Mouse (Mus musculus) inflammation-experienced regulatory T-cells, adult 6 months (primary cell): ENCODE data around the gene Fgf14. TPM values are rescaled to one million over a fixed set of nuclear protein-coding genes. Genes with fewer than 3 reads are reported as not detected.
"Not testable (repeated sequence)": the region's sequence is repeated elsewhere in the genome, so short reads cannot be mapped to it uniquely, and the experiment has no call there.

ENCODE experiments used
- ATAC-seq: one replicate; pipeline ENCODE4 v1.8.0; 2017
- polyA plus RNA-seq, 3 experiments: library from polyadenylated mRNA; unstranded; fragments of 100-300 nt; shearing (Covaris generic); gene quantifications; one replicate each; pipeline ENCODE4 v1.2.1; 2017

Fgf14 gene
- polyA plus RNA-seq, 3 experiments from 2014 or later, result not detected

DNA sequence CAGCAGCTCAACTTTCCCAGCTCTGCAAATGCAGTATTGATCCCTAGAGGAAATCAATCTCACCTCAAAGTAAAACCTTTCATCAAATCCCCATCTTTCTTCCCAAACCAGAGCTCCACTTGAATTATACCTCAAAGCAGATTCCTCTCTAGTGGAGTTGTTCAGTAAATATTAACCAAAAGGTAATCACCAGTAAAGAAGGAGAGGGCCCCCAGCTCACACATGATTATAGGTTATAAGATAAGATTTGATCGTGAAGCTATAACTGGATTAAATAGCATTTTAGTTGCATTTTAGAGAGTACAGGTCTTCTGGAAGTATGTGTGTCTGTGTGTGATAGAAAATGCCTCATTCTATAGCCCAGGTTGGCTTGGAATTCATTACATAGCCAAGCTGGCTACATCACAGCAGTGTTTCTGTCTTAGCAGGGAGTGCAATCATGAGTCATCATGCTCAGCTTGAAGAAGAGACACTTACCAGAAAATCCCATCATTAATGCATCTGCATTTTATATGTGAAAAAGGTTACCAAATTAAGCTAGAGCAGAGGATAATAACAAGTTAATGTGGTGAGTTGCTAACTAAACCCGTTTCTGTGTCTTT is 202.8 kb downstream of the Fgf14 start:
- ATAC-seq, result no peak

DNA sequence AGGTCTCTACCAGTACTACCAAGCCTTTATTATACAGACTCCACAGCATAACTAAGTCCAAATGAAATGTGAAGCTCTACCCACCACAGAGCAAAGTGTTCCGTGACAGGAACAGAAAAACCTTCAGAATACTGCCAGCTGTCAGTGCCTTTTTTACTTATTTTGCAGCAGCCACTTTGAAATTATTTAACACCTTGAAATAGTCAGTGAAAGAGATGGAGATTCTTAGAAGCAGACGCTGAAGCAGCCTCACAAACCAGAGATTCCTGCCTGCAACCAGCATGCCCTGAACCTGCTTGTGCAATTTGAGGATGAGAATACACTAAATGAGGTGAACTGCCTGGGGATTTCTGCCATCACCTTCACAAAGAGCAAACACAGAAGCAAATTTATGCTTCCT is 206.0 kb downstream of the Fgf14 start:
- no peak for ATAC-seq

DNA sequence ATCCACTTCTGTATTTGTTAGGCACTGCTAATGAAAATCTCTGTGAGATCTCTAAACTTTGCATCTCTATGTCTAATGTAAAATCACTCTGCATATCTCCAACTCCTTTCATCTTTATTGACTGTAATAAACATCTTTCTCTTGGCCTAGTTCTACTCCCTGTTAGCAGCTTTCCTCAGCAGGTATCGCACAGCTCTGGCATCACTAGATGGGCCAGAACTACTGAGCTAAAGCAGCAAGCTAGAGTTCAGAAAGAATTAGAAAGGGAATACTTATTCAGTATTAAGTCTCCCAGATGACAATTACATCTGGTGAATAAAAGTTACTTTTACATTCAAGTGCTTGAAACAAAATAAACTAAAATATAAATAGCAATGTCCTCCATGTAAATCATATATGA is 221.8 kb downstream of the Fgf14 start:
- no peak for ATAC-seq

DNA sequence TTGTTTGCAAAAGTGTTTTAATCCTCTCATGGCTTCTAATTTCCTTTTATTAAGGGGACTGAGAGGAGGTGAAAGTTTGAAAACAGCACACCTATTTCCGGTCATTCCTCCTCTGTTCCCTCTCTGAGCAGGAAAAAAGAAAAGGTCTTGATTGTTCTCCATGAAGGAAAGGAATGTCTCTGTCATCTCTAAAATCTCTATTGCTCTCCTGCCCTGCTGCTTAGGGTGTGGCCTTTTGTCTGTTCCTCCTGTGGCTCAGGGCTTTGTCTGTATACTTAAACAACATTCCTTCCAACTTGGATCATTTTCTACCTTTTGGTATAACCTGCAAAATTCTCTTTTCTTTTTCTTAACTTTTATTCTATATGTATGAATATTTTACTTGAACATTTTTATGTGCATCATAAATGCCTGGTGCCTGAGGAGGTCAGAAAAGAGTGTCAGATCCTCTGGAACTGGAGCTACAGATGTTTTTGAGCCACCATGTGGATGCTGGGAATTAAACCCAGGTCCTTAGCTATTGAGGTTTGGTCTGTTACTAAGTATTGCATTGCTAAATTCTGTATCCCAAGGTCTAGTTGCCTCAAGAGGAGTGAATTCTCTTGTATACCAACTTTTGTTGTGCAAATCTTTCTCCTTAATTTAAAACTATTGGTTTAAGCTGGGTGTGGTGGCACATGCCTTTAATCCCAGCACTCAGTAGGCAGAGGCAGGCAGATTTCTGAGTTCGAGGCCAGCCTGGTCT is 230.7 kb downstream of the Fgf14 start:
- ATAC-seq, result no peak

DNA sequence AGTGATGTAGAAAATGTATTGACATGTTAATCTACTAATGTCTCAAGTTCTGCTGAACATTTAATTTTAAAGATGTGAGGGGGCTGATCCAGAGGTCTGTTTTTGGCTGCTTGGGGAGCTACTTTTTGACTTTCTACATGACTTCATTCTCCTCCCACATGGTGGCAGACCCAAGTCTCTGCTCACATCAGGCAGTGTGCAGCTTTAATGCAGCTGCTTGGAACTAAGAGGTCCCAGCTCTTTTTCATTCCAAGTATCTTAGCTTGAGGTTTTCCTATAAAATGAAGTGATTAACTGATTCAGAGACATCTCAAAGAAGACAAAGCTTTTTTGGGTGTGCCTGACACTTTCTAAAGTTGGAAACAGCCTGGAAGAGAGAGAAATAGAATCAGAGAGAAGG is 232.1 kb downstream of the Fgf14 start:
- ATAC-seq, result no peak

DNA sequence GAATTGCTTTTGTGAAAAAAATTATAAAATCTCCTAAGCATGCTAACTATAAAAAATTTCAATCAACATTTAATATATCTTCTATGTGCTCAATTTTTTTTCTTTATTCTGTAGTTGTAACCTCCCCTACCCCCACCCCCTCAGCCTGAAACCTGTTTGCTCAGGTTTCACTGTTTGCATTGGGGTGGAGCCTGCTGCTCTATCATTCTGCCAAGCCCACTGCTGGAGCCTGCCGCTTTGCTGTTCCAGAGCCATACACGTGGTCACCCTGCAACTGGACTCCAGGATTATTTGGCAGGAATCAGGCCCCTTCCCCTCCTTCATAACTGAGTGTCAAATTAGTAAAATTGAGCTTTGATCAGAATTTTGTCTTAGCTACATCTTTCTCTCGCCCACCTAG is 237.6 kb downstream of the Fgf14 start:
- ATAC-seq, result not testable (repeated sequence)

DNA sequence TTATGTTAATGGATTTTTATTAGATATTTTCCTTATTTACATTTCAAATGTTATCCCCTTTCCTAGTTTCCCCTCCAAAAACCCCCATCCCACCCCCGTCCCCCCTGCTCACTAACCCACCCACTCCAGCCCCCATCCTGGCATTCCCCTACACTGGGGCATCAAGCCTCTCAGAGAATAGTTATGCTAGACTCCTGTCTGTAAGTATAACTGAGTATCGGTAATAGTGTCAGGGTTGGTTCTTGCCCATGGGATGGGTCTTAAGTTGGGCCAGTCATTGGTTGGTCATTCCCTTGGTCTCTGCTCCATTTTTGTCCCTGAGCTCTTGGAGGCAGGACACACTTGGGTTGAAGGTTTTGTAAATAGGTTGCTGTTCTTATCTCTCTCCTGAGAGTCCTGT is 265.0 kb downstream of the Fgf14 start:
- ATAC-seq, result no peak

DNA sequence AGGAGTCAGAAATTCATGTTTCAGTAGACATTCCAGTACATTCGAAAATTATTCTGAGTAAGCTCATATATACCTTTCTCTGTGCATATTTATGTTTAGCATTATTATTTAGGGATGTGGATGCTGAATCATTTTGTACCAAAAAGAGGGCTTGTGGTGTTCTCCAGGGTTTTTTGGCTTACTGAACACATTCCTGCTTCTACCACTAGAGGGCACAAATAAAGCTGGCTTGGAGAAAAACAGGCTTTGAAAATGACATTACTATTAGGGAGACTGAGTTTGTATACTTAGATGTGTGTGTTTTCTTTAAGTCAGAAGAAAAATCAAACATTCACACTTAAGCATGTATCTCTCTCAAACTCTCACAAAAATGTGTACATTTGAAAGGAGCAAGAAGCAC is 266.0 kb downstream of the Fgf14 start:
- no peak for ATAC-seq

DNA sequence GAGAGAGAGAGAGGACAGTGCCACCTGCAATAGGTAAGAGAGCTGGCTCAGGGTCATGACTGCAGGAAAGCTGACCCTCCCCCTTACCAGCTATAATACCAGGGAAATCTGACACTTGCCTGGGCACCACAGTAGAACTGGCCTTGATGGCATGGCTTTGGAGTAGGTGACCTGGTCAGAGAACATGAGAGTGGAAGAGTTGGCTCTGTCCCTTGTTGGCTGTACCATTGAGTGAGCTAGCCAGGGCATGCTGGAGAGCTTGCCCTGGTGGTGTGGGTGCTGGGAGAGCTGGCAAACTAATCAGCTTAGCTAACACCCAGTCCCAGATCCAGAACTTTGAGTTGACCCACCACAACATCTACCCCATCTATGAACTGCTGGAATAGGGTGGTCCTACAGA is 348.5 kb downstream of the Fgf14 start:
- ATAC-seq, result no peak

DNA sequence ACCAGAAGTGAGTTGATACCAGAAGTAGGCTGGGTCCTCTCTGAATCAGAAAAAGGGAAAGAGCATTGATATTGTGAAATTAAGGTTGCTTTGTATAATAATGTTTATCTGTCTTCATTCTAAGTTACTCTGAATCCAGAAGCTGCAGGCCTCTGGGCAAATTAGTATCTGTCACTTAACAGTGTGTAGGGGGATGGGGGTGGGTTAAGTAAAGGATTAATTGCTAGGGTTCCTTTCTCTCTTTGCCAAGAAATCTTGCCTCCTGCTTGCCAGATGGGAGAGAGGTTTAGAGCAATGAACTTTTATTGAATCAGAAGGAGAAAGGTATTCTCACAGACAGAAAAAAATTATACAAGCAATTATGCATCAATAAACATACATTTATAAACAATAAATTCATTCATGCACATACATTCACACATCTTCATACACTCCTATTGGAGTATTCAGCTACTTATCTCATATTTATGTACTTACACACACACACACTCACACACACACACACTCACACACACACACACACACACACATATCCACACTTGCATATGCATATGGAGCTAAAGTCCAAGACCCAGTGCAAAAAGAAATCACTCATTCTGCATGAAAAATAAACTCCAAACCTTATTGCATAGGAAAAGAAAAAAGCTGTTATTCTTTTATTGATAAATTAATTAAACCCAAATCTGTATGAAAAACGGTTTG is 357.8 kb downstream of the Fgf14 start:
- no peak for ATAC-seq

DNA sequence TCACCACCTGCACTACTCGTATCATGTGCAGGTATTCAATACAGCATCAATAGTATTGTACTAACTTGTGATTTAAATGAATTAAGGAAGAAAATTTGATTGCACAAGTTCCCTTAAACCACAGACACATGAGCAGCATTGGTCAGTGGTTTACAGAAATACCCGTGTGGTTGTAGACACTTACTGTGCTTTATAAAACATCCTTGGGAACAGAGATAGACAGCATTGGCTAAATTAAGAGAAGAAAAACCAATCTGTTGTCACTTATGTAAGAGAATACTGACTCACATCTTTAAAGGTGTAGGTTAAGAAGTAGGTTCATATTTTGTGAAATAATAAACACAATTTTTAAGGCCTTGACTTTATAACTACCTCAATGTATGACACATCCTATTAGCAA is 361.4 kb downstream of the Fgf14 start:
- ATAC-seq, result no peak

DNA sequence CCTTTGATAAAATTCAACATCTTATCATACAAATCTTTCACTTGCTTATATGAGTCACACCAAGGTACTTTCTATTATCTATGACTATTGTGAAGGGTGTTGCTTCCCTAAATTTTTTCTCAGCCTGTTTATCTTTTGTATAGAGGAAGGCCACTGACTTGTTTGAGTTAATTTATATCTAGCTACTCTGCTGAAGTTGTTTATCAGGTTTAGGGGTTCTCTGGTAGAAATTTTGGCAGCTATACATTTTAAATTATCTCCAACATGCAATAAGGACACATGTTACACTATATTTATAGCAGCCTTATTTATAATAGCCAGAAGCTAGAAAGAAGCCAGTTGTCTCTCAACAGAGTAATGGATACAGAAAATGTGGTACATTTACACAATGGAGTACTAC is 389.9 kb downstream of the Fgf14 start:
- ATAC-seq, result no peak

DNA sequence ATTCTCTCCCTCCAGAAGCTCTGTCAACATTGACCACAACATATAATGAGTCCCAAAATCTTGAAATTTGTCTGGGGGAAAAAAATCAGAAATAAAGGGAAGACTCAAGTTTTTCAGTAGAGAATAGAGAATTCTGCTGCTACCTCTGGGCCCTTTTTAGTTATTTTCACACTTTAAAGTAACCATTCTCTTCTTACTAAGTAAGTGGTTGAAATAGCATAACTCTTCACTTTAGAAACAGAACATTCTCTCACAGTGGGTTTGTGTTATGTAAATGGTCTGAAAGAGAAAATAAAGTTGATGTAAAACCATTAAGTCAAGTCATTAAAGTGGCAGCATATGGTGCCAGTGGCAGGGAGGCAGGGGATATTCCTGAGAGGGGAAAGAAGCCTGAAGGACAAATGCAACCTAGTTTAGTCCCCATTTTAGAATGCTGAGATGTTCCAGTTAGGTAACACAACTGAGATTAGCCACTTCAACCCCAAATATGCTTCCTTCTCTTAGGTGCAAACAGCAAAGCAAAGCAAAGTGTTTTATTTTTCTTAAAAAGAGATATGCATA is 398.5 kb downstream of the Fgf14 start:
- ATAC-seq, result no peak

DNA sequence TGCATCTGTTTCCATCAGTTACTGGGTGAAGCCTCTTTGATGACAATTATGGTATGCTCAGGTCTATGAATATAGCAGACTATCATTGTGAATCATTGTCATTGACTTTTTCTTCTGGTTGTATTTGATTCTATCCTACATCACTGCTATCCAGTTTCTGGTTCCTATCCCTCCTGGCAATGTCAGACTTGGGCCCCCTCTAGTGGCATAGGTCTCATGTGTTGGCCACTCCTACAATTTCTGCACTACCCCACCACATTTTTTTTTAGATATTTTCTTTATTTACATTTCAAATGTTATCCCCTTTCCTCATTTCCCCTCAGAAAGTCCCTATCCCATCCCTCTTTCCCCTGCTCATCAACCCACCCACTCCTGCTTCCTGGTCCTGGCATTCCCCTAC is 409.9 kb downstream of the Fgf14 start:
- ATAC-seq, result no peak

DNA sequence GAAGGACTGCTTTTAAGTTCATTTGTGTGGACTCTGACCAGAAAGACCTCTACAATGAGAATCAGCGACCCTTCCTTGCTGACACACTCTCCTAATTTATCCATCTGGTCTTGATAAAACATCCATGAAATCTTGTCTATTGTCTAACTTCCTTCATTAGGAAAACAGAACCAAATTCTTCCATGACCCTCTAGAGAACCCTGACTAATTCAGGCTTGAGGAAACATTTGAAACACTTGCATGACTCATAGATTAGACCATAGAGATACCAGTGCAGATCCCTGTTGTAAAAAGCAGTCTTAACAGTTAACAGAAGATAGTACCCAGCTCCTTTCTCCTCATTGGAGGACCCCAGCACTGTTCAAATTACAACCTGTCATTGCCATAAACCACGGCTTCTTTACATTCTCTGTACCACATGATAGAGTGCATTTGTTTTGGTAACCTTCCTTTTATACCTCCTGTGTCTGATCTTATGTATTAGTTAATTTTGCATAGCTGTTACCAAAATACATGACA is 412.3 kb downstream of the Fgf14 start:
- ATAC-seq, result no peak

DNA sequence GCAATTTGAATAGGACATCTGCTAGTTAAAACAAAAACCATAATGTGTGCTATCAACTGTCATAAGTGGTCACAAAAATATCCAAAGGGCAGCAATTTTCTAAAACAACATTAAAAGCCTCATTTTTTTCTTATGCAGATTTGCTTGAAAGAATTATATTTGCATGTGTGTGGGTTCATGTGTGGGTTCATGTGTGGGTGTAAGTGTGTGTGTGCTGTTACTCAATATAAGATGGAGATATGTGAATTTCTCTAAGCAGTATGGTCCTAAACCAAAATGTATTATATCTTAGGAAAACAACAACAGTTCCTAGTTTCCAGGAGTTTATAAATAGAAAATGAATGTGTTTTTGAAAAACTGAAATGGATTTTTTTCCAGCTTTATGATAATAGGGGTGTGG is 413.7 kb downstream of the Fgf14 start:
- ATAC-seq, result no peak

DNA sequence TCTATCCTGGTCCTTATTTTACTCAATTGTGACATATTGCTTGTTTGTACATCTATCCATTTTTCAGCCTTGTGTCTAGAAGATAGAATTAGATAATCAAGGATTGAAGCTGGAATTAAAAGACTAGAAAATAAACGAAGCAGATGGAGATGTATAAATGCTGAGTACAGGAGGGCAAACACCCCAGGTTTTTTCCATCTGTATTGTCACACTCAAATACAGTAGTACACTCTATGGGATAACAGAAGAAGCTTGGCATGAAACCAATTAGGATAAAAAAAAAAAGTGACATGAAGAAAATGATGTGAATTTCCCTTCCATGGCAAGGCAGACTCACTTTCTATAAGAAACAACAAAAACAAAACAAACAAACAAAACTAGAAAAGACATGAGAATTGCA is 429.4 kb downstream of the Fgf14 start:
- ATAC-seq, result no peak

DNA sequence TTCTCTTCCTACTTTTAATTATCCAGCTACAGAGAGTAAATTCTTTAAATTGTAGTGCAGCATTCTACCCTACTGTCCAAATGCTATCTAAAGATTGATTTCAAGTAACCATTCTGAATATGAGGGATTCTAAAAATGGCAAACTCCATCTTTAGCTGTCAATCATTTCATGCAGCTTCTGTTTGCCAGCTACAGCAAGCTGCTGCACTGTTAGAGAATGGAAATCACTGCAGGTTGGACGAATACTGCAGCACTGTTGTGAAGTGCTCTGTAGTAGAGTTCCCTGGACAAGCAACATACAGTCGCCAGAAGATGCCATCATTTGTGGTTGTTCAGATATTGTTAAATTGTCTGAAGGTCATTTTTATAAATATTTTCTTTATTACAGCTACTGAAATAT is 453.5 kb downstream of the Fgf14 start:
- ATAC-seq, result no peak

DNA sequence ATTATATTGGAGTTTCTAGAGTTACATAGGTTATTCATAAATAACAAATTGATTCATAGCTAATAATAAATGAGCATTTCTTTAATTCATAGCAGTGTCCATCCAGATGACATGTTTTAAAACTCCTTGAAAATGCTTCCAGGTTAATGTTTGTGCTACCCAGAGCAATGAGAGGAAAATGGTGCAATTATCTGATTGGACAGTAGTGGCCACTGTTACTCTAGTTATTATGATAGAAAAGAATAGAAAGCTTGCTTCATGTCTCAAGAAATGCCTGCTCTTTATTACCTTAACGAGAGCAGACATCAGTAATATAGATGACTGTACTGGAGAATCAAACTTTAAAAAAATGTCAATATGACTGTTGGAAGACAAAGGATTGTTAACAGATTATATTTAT is 454.5 kb downstream of the Fgf14 start:
- ATAC-seq, result no peak

DNA sequence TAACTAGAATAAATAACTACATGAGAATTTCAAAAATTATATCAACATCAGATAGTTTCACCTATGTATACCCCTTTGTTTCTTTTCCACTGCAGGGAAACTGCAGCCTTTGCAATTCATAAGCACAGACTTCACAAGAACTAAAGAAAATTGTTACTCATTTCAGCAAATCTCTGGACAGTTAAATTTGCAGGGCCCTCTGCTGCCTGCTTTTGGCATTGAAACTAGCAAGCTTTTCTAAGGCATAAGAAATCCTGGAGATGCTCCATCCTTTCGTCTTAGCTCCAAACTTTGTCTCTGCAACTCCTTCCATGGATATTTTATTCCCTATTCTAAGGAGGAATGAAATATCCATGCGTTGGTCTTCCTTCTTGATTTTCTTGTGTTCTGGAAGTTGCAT is 455.9 kb downstream of the Fgf14 start:
- no peak for ATAC-seq

DNA sequence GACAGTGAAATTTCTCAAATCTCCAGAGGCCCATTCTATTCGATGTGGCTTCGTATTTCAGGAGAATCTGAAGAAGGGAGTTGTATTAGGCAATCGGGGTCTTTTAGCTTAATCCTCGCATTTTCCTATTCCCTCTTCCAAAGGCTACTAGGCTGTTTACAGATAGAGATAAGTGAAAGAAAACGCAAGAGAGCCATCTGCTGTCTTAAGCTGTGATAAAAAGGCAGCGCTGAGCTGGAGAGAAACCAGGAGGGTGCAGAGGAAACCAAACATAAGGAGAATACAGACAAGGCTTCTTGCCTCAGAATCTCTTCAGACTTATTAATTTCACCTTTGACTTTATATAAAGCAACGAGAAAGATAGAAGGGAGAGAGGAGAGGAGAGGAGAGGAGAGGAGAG is 481.1 kb downstream of the Fgf14 start:
- no peak for ATAC-seq

DNA sequence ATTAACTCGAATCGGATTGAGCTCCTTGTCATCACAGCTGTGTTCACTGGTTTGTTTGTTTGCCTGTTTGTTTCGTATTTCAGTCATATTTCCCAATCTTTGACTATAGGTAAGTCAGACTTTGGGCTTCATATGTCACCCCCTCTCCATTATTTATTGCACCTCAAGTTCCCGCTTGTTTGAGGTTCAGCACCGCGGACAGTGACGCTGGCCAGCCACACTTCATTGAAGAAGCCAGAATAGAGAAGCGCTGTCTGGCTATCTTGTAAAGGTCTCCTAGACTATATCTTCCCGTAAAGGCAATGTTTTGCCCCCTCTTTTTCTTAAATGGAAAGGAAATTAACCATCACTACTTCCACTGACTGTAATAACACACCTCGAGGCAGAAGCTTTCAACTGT is 481.6 kb downstream of the Fgf14 start:
- no peak for ATAC-seq

DNA sequence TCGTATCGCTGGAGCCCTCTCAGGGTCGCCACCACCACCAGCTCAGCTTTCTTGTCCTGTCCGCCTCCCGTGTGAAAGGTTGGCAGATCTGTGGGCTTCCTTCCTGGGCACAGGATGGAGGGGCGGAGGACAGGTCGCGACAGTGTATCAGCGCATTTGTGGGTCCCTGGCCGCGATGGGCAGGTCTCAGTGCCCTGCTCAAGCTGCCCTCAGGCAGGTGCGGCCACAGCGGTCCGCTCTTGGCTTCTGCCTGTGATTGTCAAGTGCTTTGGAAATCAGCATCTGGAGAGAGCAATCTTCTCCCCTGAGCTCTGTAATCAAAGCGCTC is 484.1 kb downstream of the Fgf14 start:
- no peak for ATAC-seq
